Mouse (Mus musculus): Measurements from ENCODE around the gene Tmem136.

DNA sequence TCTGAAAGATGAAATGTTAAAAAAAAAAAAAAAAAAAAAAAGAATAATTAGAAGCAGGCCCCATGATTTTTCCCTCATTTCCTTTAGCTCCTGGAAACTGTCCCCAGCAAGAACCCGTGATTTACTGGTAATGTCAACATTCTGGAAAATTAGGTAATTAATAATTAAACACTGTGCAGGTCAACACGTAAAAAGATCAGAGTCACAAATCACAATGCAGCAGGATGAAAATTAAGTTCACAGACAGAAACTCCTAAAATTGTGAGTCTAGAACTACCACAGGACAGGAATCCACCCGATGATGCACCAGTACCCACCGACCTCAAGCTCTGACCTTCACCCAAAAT, 11.9 kb downstream of the Tmem136 start:
- TF ChIP-seq CTCF (IDR thresholded peaks at IDR 0.05; ENCODE audit: low read depth) (no peak), EP300 (IDR thresholded peaks at IDR 0.05; ENCODE audit: low read depth) (no peak)

Measured in liver, postnatal 0 days (tissue).